Mouse (Mus musculus): ENCODE measurements around the gene Pcsk4. TPM values are rescaled to one million over a fixed set of nuclear protein-coding genes. Genes with fewer than 3 reads are reported as not detected.

The Pcsk4 gene
- polyA plus RNA-seq, 1 experiment from 2014 or later = 2.2 TPM

- Histone ChIP-seq H3K4me1 (replicated peaks; ENCODE audit: control insufficient read depth, insufficient read depth) (no peaks in the 10 kb centered on the region), H3K9ac (ENCODE audit: low read length) (no peak overlapping the region), H3K4me2 (replicated peaks; ENCODE audit: low read depth) (peak overlapping the region; percentile 45), H3K27me3 (ENCODE audit: control insufficient read depth, insufficient read depth, low read length) (peaks cover 17% of the 10 kb centered on the region), H3K36me3 (ENCODE audit: control insufficient read depth, insufficient read depth, low read length) (no peaks in the 10 kb centered on the region), H3K4me3 (ENCODE audit: low read depth, low read length) (peak overlapping the region; percentile 12; the same call in 1 of the 2 replicates), H3K27ac (replicated peaks) (no peak overlapping the region), H3K9me3 (ENCODE audit: control insufficient read depth, low read length) (no peaks in the 10 kb centered on the region)
- 7% methylated on average over 31 of the region's 31 CpGs for WGBS
- DNase-seq (ENCODE audit: low spot score) = peak; percentile 69
- peak; percentile 65 for ATAC-seq (ENCODE audit: low FRiP score, low TSS enrichment)
- TF ChIP-seq CTCF (IDR thresholded peaks at IDR 0.05; ENCODE audit: low read depth) (peak; percentile 46; the same call in 1 of the 2 replicates), EP300 (optimal IDR thresholded peaks at IDR 0.05) (no peak)
These were observed 28.8 kb upstream of the Pcsk4 start for GRCm38 (mm10) chr10:80357994-80358639.

GRCm38 (mm10) chr10:80357336-80357735, 28.0 kb upstream of the Pcsk4 start:
- 25% methylated on average over 7 of the region's 7 CpGs for WGBS
- ATAC-seq (ENCODE audit: low FRiP score, low TSS enrichment) = peak; percentile 14; the same call in 1 of the 2 replicates
- no peak overlapping the region for H3K4me2 ChIP-seq (replicated peaks; ENCODE audit: low read depth)
- H3K27me3 ChIP-seq (ENCODE audit: control insufficient read depth, insufficient read depth, low read length) = peaks cover 17% of the 10 kb centered on the region
- H3K4me3 ChIP-seq (ENCODE audit: low read depth, low read length) = no peak overlapping the region; the same call in 1 of the 2 replicates
- H3K9ac ChIP-seq (ENCODE audit: low read length) = no peak overlapping the region
- DNase-seq (ENCODE audit: low spot score) = no peak
- H3K9me3 ChIP-seq (ENCODE audit: control insufficient read depth, low read length) = no peaks in the 10 kb centered on the region
- H3K27ac ChIP-seq (replicated peaks) = no peak overlapping the region
- TF ChIP-seq CTCF (IDR thresholded peaks at IDR 0.05; ENCODE audit: low read depth) (no peak), EP300 (optimal IDR thresholded peaks at IDR 0.05) (no peak)
- H3K36me3 ChIP-seq (ENCODE audit: control insufficient read depth, insufficient read depth, low read length) = no peaks in the 10 kb centered on the region
- H3K4me1 ChIP-seq (replicated peaks; ENCODE audit: control insufficient read depth, insufficient read depth) = no peaks in the 10 kb centered on the region

GRCm38 (mm10) chr10:80356737-80357136, 27.4 kb upstream of the Pcsk4 start:
- H3K4me2 ChIP-seq (replicated peaks; ENCODE audit: low read depth) = peak overlapping the region; percentile 42
- H3K9me3 ChIP-seq (ENCODE audit: control insufficient read depth, low read length) = no peaks in the 10 kb centered on the region
- DNase-seq (ENCODE audit: low spot score) (no peak), ATAC-seq (ENCODE audit: low FRiP score, low TSS enrichment) (no peak)
- H3K36me3 ChIP-seq (ENCODE audit: control insufficient read depth, insufficient read depth, low read length) = no peaks in the 10 kb centered on the region
- H3K9ac ChIP-seq (ENCODE audit: low read length) = no peak overlapping the region
- H3K27me3 ChIP-seq (ENCODE audit: control insufficient read depth, insufficient read depth, low read length) = peaks cover 17% of the 10 kb centered on the region
- H3K27ac ChIP-seq (replicated peaks) = no peak overlapping the region
- peak overlapping the region; percentile 21 for H3K4me3 ChIP-seq (ENCODE audit: low read depth, low read length)
- H3K4me1 ChIP-seq (replicated peaks; ENCODE audit: control insufficient read depth, insufficient read depth) = no peaks in the 10 kb centered on the region
- TF ChIP-seq EP300 (optimal IDR thresholded peaks at IDR 0.05) (no peak), CTCF (IDR thresholded peaks at IDR 0.05; ENCODE audit: low read depth) (no peak)
- 2% methylated on average over 34 of the region's 34 CpGs for WGBS

DNA sequence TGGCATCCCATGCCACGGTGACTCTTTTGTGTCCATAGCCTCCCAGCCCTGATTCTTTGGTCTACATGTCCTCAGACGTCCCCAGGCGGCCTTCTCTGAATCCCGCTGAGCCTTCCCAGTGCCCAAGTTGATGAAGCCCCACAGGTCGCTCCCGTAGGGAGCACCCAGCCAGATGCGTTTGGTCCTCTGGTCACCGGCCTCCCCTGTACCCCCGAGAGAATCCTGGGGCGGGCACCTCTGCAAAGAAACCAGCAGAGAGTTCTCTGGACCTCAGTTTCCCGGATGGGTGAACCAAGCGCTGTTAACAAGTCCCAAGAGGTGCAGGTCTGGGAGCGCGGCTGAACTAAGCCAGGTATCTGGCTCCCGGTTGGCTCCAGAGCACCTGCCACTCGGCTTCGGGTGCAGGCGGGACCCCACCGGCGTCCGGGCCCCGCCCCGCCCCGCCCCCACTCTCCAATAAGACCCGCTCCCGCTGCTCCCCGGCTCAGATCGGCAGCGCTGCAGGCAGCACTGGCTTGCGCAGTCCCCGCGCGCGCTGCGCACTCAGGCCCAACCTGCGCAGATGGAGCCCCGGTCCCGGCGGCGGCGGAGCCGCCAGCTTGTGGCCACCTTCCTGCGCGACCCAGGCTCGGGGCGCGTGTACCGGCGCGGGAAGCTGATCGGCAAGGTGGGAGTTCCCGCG, 26.8 kb upstream of the Pcsk4 start, which contains the start of gene Plk5:
TSS of gene Plk5 (plus strand) at position 459 of the 682 bp plus-strand sequence.
- H3K27me3 ChIP-seq (ENCODE audit: control insufficient read depth, insufficient read depth, low read length) = peaks cover 17% of the 10 kb centered on the region

DNA sequence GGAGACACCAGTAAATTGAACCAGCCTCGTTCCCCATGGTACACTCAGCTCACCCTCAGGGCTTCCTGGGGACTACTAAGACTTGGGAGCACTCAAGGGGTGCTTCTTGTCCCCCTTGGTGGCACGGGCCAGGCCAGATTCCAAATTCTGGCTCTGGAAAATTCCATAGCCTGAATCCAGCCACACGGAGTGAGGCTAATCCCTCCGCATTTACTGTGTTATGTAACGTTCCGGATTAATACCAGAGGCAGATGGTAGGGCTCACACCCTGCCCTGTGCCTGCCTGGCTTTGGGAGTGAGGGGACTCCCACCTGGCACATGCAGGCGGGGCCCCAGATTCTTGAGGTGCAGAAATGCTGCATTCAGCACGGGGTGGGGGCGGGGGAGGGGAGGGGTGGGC, 26.1 kb upstream of the Pcsk4 start:
- ATAC-seq (ENCODE audit: low FRiP score, low TSS enrichment) (no peak), DNase-seq (ENCODE audit: low spot score) (no peak)
- Histone ChIP-seq H3K27ac (replicated peaks) (no peak overlapping the region), H3K4me1 (replicated peaks; ENCODE audit: control insufficient read depth, insufficient read depth) (no peaks in the 10 kb centered on the region), H3K36me3 (ENCODE audit: control insufficient read depth, insufficient read depth, low read length) (no peaks in the 10 kb centered on the region), H3K4me3 (ENCODE audit: low read depth, low read length) (no peak overlapping the region), H3K9me3 (ENCODE audit: control insufficient read depth, low read length) (no peaks in the 10 kb centered on the region), H3K9ac (ENCODE audit: low read length) (0 out of 2 replicates have a peak overlapping the region, but pooled peaks have one; percentile 8), H3K27me3 (ENCODE audit: control insufficient read depth, insufficient read depth, low read length) (peaks cover 17% of the 10 kb centered on the region), H3K4me2 (replicated peaks; ENCODE audit: low read depth) (no peak overlapping the region)
- 14% methylated on average over 9 of the region's 9 CpGs for WGBS
- TF ChIP-seq CTCF (IDR thresholded peaks at IDR 0.05; ENCODE audit: low read depth) (no peak), EP300 (optimal IDR thresholded peaks at IDR 0.05) (no peak)

More for the DNA sequence above, 26.8 kb upstream of the Pcsk4 start, which contains the start of gene Plk5:
- WGBS = under 1% methylated on average over 51 of the region's 53 CpGs
- no peak for TF ChIP-seq EP300 (optimal IDR thresholded peaks at IDR 0.05)
- no peak for TF ChIP-seq CTCF (IDR thresholded peaks at IDR 0.05; ENCODE audit: low read depth)
- no peaks in the 10 kb centered on the region for H3K9me3 ChIP-seq (ENCODE audit: control insufficient read depth, low read length)
- H3K4me3 ChIP-seq (ENCODE audit: low read depth, low read length) = peak within 1 kb of the TSS; percentile 21
- no peaks in the 10 kb centered on the region for H3K4me1 ChIP-seq (replicated peaks; ENCODE audit: control insufficient read depth, insufficient read depth)
- peak within 1 kb of the TSS; percentile 42 for H3K4me2 ChIP-seq (replicated peaks; ENCODE audit: low read depth)
- ATAC-seq (ENCODE audit: low FRiP score, low TSS enrichment) (no peak), DNase-seq (ENCODE audit: low spot score) (no peak)
- H3K9ac ChIP-seq (ENCODE audit: low read length) = 0 out of 2 replicates have a peak within 1 kb of the TSS, but pooled peaks have one; percentile 8
- H3K27ac ChIP-seq (replicated peaks) = no peak within 1 kb of the TSS
- H3K36me3 ChIP-seq (ENCODE audit: control insufficient read depth, insufficient read depth, low read length) = no peaks in the 10 kb centered on the region

DNA sequence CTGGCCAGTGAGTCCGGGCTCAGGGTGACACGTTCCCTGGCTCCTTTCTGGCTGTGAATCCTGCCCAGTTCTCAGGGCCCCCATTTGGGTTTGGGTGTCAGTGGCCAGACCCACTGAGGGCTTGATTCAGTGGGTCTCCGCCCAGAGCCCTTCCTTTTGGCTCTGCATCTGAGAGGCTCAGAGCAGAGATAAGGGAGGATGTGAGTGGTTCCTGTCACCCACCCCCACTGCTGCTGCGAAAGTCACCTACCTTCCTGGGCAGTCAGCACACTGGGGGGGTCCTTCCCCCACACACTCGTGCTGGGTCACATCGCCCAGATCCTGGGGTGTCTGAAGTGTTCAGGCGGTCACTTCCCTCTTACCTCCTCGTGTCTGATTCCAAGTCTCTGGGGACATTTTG, 23.4 kb upstream of the Pcsk4 start:
- Histone ChIP-seq H3K4me2 (replicated peaks; ENCODE audit: low read depth) (no peak overlapping the region), H3K36me3 (ENCODE audit: control insufficient read depth, insufficient read depth, low read length) (no peaks in the 10 kb centered on the region), H3K27me3 (ENCODE audit: control insufficient read depth, insufficient read depth, low read length) (peaks cover 15% of the 10 kb centered on the region), H3K4me1 (replicated peaks; ENCODE audit: control insufficient read depth, insufficient read depth) (peaks cover 2% of the 10 kb centered on the region; the same call in 1 of the 2 replicates), H3K9ac (ENCODE audit: low read length) (no peak overlapping the region), H3K9me3 (ENCODE audit: control insufficient read depth, low read length) (no peaks in the 10 kb centered on the region), H3K27ac (replicated peaks) (no peak overlapping the region), H3K4me3 (ENCODE audit: low read depth, low read length) (no peak overlapping the region)
- 66% methylated on average over 8 of the region's 8 CpGs for WGBS
- ATAC-seq (ENCODE audit: low FRiP score, low TSS enrichment) (no peak), DNase-seq (ENCODE audit: low spot score) (no peak)
- TF ChIP-seq CTCF (IDR thresholded peaks at IDR 0.05; ENCODE audit: low read depth) (no peak), EP300 (optimal IDR thresholded peaks at IDR 0.05) (no peak)
